Mouse (Mus musculus): Measurements from ENCODE around the gene Arhgef7. TPM values are rescaled to one million over a fixed set of nuclear protein-coding genes. Genes with fewer than 3 reads are reported as not detected.

Arhgef7 gene
- polyA plus RNA-seq, 1 experiment from 2014 or later, result 27.7 TPM

GRCm38 (mm10) chr8:11728482-11729295 is 1.2 kb downstream of the Arhgef7 start:
- Histone ChIP-seq H3K4me2 (replicated peaks) (peak overlapping the region; percentile 97), H3K27me3 (replicated peaks) (peaks cover 56% of the 10 kb centered on the region), H3K4me3 (replicated peaks) (peak overlapping the region; percentile 57), H3K9me3 (no peaks in the 10 kb centered on the region), H3K36me3 (no peaks in the 10 kb centered on the region), H3K9ac (peak overlapping the region; percentile 55), H3K27ac (peak overlapping the region; percentile 56), H3K4me1 (replicated peaks) (peaks cover 9% of the 10 kb centered on the region; the same call in 1 of the 2 replicates)
- peak; percentile 52 for ATAC-seq
- 2% methylated on average over 50 of the region's 61 CpGs for WGBS

- 72% methylated on average over 12 of the region's 12 CpGs for WGBS
- ATAC-seq, result no peak
- Histone ChIP-seq H3K27ac (no peak overlapping the region), H3K4me3 (replicated peaks) (no peak overlapping the region), H3K4me1 (replicated peaks) (peaks cover 9% of the 10 kb centered on the region; the same call in 1 of the 2 replicates), H3K27me3 (replicated peaks) (peaks cover 45% of the 10 kb centered on the region), H3K9me3 (no peaks in the 10 kb centered on the region), H3K36me3 (no peaks in the 10 kb centered on the region), H3K9ac (no peak overlapping the region), H3K4me2 (replicated peaks) (no peak overlapping the region)
These were observed 2.9 kb downstream of the Arhgef7 start for GRCm38 (mm10) chr8:11730271-11730940.

- H3K27me3 ChIP-seq (replicated peaks), result 0 out of 2 replicates have a peak, but pooled peaks cover under 1% of the 10 kb centered on the region
- no peaks in the 10 kb centered on the region for H3K36me3 ChIP-seq
- ATAC-seq, result peak; percentile 65
- 69% methylated on average over 15 of the region's 15 CpGs for WGBS
- H3K4me2 ChIP-seq (replicated peaks), result no peak overlapping the region
- H3K4me3 ChIP-seq (replicated peaks), result no peak overlapping the region
- no peaks in the 10 kb centered on the region for H3K4me1 ChIP-seq (replicated peaks)
- no peak overlapping the region for H3K9ac ChIP-seq
- no peaks in the 10 kb centered on the region for H3K9me3 ChIP-seq
- no peak overlapping the region for H3K27ac ChIP-seq
These were observed 8.2 kb downstream of the Arhgef7 start for GRCm38 (mm10) chr8:11735672-11736235.

- Histone ChIP-seq H3K27me3 (replicated peaks) (no peaks in the 10 kb centered on the region), H3K36me3 (no peaks in the 10 kb centered on the region), H3K4me2 (replicated peaks) (no peak overlapping the region), H3K27ac (no peak overlapping the region), H3K9ac (no peak overlapping the region), H3K9me3 (no peaks in the 10 kb centered on the region), H3K4me3 (replicated peaks) (no peak overlapping the region), H3K4me1 (replicated peaks) (no peaks in the 10 kb centered on the region)
- no peak for ATAC-seq
- 83% methylated on average over 6 of the region's 6 CpGs for WGBS
These were observed 9.6 kb downstream of the Arhgef7 start for GRCm38 (mm10) chr8:11737096-11737495.

- no peaks in the 10 kb centered on the region for H3K4me1 ChIP-seq (replicated peaks)
- no peaks in the 10 kb centered on the region for H3K36me3 ChIP-seq
- WGBS, result 77% methylated on average over 5 of the region's 5 CpGs
- no peak overlapping the region for H3K4me3 ChIP-seq (replicated peaks)
- no peak overlapping the region for H3K9ac ChIP-seq
- H3K4me2 ChIP-seq (replicated peaks), result no peak overlapping the region
- no peaks in the 10 kb centered on the region for H3K27me3 ChIP-seq (replicated peaks)
- ATAC-seq, result no peak
- no peak overlapping the region for H3K27ac ChIP-seq
- H3K9me3 ChIP-seq, result no peaks in the 10 kb centered on the region
These were observed 11.6 kb downstream of the Arhgef7 start for GRCm38 (mm10) chr8:11739082-11739481.

- WGBS, result 85% methylated on average over 2 of the region's 2 CpGs
- H3K9ac ChIP-seq, result no peak overlapping the region
- no peaks in the 10 kb centered on the region for H3K9me3 ChIP-seq
- H3K36me3 ChIP-seq, result no peaks in the 10 kb centered on the region
- no peak overlapping the region for H3K27ac ChIP-seq
- H3K4me1 ChIP-seq (replicated peaks), result no peaks in the 10 kb centered on the region
- no peaks in the 10 kb centered on the region for H3K27me3 ChIP-seq (replicated peaks)
- no peak overlapping the region for H3K4me3 ChIP-seq (replicated peaks)
- no peak for ATAC-seq
- H3K4me2 ChIP-seq (replicated peaks), result no peak overlapping the region
These were observed 13.3 kb downstream of the Arhgef7 start for GRCm38 (mm10) chr8:11740857-11741256.

- Histone ChIP-seq H3K9me3 (no peaks in the 10 kb centered on the region), H3K4me1 (replicated peaks) (no peaks in the 10 kb centered on the region), H3K27me3 (replicated peaks) (no peaks in the 10 kb centered on the region), H3K9ac (no peak overlapping the region), H3K4me3 (replicated peaks) (no peak overlapping the region), H3K27ac (no peak overlapping the region), H3K36me3 (no peaks in the 10 kb centered on the region), H3K4me2 (replicated peaks) (no peak overlapping the region)
- ATAC-seq, result no peak
- 49% methylated on average over 10 of the region's 10 CpGs for WGBS
These were observed 16.1 kb downstream of the Arhgef7 start for GRCm38 (mm10) chr8:11743580-11743979.

GRCm38 (mm10) chr8:11746850-11747600 is 19.5 kb downstream of the Arhgef7 start:
- WGBS, result 54% methylated on average over 11 of the region's 11 CpGs
- ATAC-seq, result peak; percentile 36
- Histone ChIP-seq H3K4me2 (replicated peaks) (no peak overlapping the region), H3K4me3 (replicated peaks) (no peak overlapping the region), H3K9me3 (no peaks in the 10 kb centered on the region), H3K27me3 (replicated peaks) (no peaks in the 10 kb centered on the region), H3K36me3 (no peaks in the 10 kb centered on the region), H3K9ac (no peak overlapping the region), H3K27ac (no peak overlapping the region), H3K4me1 (replicated peaks) (0 out of 2 replicates have a peak, but pooled peaks cover 4% of the 10 kb centered on the region)

GRCm38 (mm10) chr8:11749472-11749871 is 22.0 kb downstream of the Arhgef7 start:
- no peak overlapping the region for H3K9ac ChIP-seq
- H3K4me2 ChIP-seq (replicated peaks), result no peak overlapping the region
- no peaks in the 10 kb centered on the region for H3K36me3 ChIP-seq
- no peak overlapping the region for H3K4me3 ChIP-seq (replicated peaks)
- WGBS, result 38% methylated on average over 6 of the region's 6 CpGs
- no peaks in the 10 kb centered on the region for H3K27me3 ChIP-seq (replicated peaks)
- no peaks in the 10 kb centered on the region for H3K9me3 ChIP-seq
- no peak for ATAC-seq
- 0 out of 2 replicates have a peak, but pooled peaks cover 4% of the 10 kb centered on the region for H3K4me1 ChIP-seq (replicated peaks)
- H3K27ac ChIP-seq, result no peak overlapping the region

GRCm38 (mm10) chr8:11752338-11752737 is 24.8 kb downstream of the Arhgef7 start:
- H3K36me3 ChIP-seq, result no peaks in the 10 kb centered on the region
- 0 out of 2 replicates have a peak, but pooled peaks cover 4% of the 10 kb centered on the region for H3K4me1 ChIP-seq (replicated peaks)
- no peak overlapping the region for H3K27ac ChIP-seq
- no peak overlapping the region for H3K4me3 ChIP-seq (replicated peaks)
- H3K4me2 ChIP-seq (replicated peaks), result no peak overlapping the region
- no peak for ATAC-seq
- H3K27me3 ChIP-seq (replicated peaks), result no peaks in the 10 kb centered on the region
- H3K9ac ChIP-seq, result no peak overlapping the region
- no peaks in the 10 kb centered on the region for H3K9me3 ChIP-seq
- 65% methylated on average over 3 of the region's 3 CpGs for WGBS

- no peaks in the 10 kb centered on the region for H3K27me3 ChIP-seq (replicated peaks)
- H3K4me3 ChIP-seq (replicated peaks), result no peak overlapping the region
- WGBS, result 72% methylated on average over 11 of the region's 11 CpGs
- no peak for ATAC-seq
- H3K4me2 ChIP-seq (replicated peaks), result no peak overlapping the region
- no peaks in the 10 kb centered on the region for H3K36me3 ChIP-seq
- no peaks in the 10 kb centered on the region for H3K9me3 ChIP-seq
- no peak overlapping the region for H3K9ac ChIP-seq
- no peak overlapping the region for H3K27ac ChIP-seq
- 0 out of 2 replicates have a peak, but pooled peaks cover 7% of the 10 kb centered on the region for H3K4me1 ChIP-seq (replicated peaks)
These were observed 25.8 kb downstream of the Arhgef7 start for GRCm38 (mm10) chr8:11753155-11753941.
